Mouse (Mus musculus) heart, postnatal 36 days (tissue): ENCODE results near the gene Celf2. TPM values are rescaled to one million over a fixed set of nuclear protein-coding genes. Genes with fewer than 3 reads are reported as not detected.
"Not testable (repeated sequence)": the region's sequence is repeated elsewhere in the genome, so short reads cannot be mapped to it uniquely, and the experiment has no call there.

ENCODE experiments used
- DNase-seq, 2 experiments: peaks; one replicate each; pipeline ENCODE4 v3.0.0; 2021 to 2022
- intact Hi-C: fragments of 180-260 bp; cut with DNase I; formaldehyde crosslinking; loops from one replicate; pipeline ENCODE4 v1.15.1; 2025
- total RNA-seq, 2 experiments: library from RNA; stranded (reverse); gene quantifications; 2 replicates each; pipeline ENCODE4 v1.2.3; 2021

The Celf2 gene
- total RNA-seq, 2 experiments from 2014 or later: 68.4 to 73.2 TPM

- intact Hi-C loops: no loop called here
- DNase-seq: no peak
These were observed 236.1 kb downstream of the Celf2 start for GRCm38 (mm10) chr2:7273214-7273613.

GRCm38 (mm10) chr2:7270051-7270450 is 239.3 kb downstream of the Celf2 start:
- DNase-seq: peak in 1 of 2 experiments; percentile 9
- intact Hi-C loops: no loop called here

- intact Hi-C loops: no loop called here
- no peak for DNase-seq
These were observed 242.2 kb downstream of the Celf2 start for GRCm38 (mm10) chr2:7267166-7267565.

- intact Hi-C loops, DNase-seq: not testable (repeated sequence)
These were observed 246.7 kb downstream of the Celf2 start for GRCm38 (mm10) chr2:7262668-7263067.

- peak; percentile 23 to 51 for DNase-seq
- intact Hi-C loops: no loop called here
These were observed 249.2 kb downstream of the Celf2 start for GRCm38 (mm10) chr2:7260186-7260585.

- intact Hi-C loops: no loop called here
- DNase-seq: no peak
These were observed 249.7 kb downstream of the Celf2 start for GRCm38 (mm10) chr2:7259616-7260015.

- no peak for DNase-seq
- intact Hi-C loops: no loop called here
These were observed 253.3 kb downstream of the Celf2 start for GRCm38 (mm10) chr2:7256023-7256422.

GRCm38 (mm10) chr2:7255386-7255785 is 254.0 kb downstream of the Celf2 start:
- intact Hi-C loops: no loop called here
- DNase-seq: no peak

GRCm38 (mm10) chr2:7250314-7250713 is 259.0 kb downstream of the Celf2 start:
- DNase-seq: no peak
- intact Hi-C loops: no loop called here

- intact Hi-C loops: no loop called here
- no peak for DNase-seq
These were observed 260.4 kb downstream of the Celf2 start for GRCm38 (mm10) chr2:7249002-7249401.

- intact Hi-C loops: no loop called here
- DNase-seq: peak; percentile 50 to 61
These were observed 263.2 kb downstream of the Celf2 start for GRCm38 (mm10) chr2:7245958-7246774.

GRCm38 (mm10) chr2:7242139-7242538 is 267.2 kb downstream of the Celf2 start:
- intact Hi-C loops: loop anchor here (5.0 kb wide), 1 partner anchor 180 kb away; no protein-coding TSS in a partner anchor

GRCm38 (mm10) chr2:7241523-7241941 is 267.8 kb downstream of the Celf2 start:
- DNase-seq: peak in 1 of 2 experiments; percentile 37
- intact Hi-C loops: loop anchor here (5.0 kb wide), 1 partner anchor 179 kb away; no protein-coding TSS in a partner anchor

More at GRCm38 (mm10) chr2:7242139-7242538, 267.2 kb downstream of the Celf2 start:
- peak in 1 of 2 experiments; percentile 23 for DNase-seq

- intact Hi-C loops: no loop called here
- DNase-seq: no peak
These were observed 272.1 kb downstream of the Celf2 start for GRCm38 (mm10) chr2:7237283-7237682.

- intact Hi-C loops: no loop called here
- no peak for DNase-seq
These were observed 272.9 kb downstream of the Celf2 start for GRCm38 (mm10) chr2:7236452-7236851.

GRCm38 (mm10) chr2:7235059-7235741 is 274.2 kb downstream of the Celf2 start:
- intact Hi-C loops: no loop called here
- no peak for DNase-seq

- intact Hi-C loops: no loop called here
These were observed 274.8 kb downstream of the Celf2 start for GRCm38 (mm10) chr2:7234587-7234986.

GRCm38 (mm10) chr2:7233411-7233810 is 276.0 kb downstream of the Celf2 start:
- DNase-seq: no peak
- intact Hi-C loops: no loop called here

More at GRCm38 (mm10) chr2:7234587-7234986, 274.8 kb downstream of the Celf2 start:
- DNase-seq: no peak

- intact Hi-C loops: no loop called here
- DNase-seq: no peak
These were observed 282.6 kb downstream of the Celf2 start for GRCm38 (mm10) chr2:7226785-7227184.

GRCm38 (mm10) chr2:7224346-7225071 is 284.9 kb downstream of the Celf2 start:
- intact Hi-C loops: no loop called here
- no peak for DNase-seq

- intact Hi-C loops: no loop called here
These were observed 285.8 kb downstream of the Celf2 start for GRCm38 (mm10) chr2:7223538-7223937.

More at GRCm38 (mm10) chr2:7223538-7223937, 285.8 kb downstream of the Celf2 start:
- DNase-seq: no peak
